Mouse (Mus musculus) neural tube, embryonic 15.5 days (tissue): ENCODE results near the gene Lrrc47. TPM values are rescaled to one million over a fixed set of nuclear protein-coding genes. Genes with fewer than 3 reads are reported as not detected.

Source experiments
- ATAC-seq: fragments of 200-750 bp; cut with Nextera tagmentation; 2 replicates; pipeline ENCODE4 v1.8.0; 2017; ENCODE audit warnings: mild to moderate bottlenecking, moderate TSS enrichment, moderate library complexity; ENCODE audit not compliant: low FRiP score
- H3K27ac ChIP-seq: fragments of 300-500 bp; sonication (generic); replicated peaks from 2 replicates; pipeline ENCODE4 v1.5.1; 2015; ENCODE audit warnings: mild to moderate bottlenecking, inconsistent platforms
- H3K27me3 ChIP-seq: fragments of 300-500 bp; sonication (generic); replicated peaks from 2 replicates; pipeline ENCODE4 v1.6.1; 2015; ENCODE audit warnings: inconsistent platforms
- H3K36me3 ChIP-seq: fragments of 300-500 bp; sonication (generic); 2 replicates; pipeline ENCODE4 v1.6.1; 2015; ENCODE audit warnings: inconsistent platforms
- H3K4me1 ChIP-seq: fragments of 300-500 bp; sonication (generic); 2 replicates; pipeline ENCODE4 v1.6.1; 2015; ENCODE audit warnings: inconsistent platforms
- H3K4me2 ChIP-seq: fragments of 300-500 bp; sonication (generic); 2 replicates; pipeline ENCODE4 v1.6.1; 2015; ENCODE audit warnings: inconsistent platforms, mild to moderate bottlenecking, moderate library complexity
- H3K4me3 ChIP-seq: fragments of 300-500 bp; sonication (generic); replicated peaks from 2 replicates; pipeline ENCODE4 v1.5.1; 2015; ENCODE audit warnings: mild to moderate bottlenecking, inconsistent platforms
- H3K9ac ChIP-seq: fragments of 300-500 bp; sonication (generic); replicated peaks from 2 replicates; pipeline ENCODE4 v1.6.1; 2015; ENCODE audit warnings: mild to moderate bottlenecking, inconsistent platforms
- H3K9me3 ChIP-seq: fragments of 300-500 bp; sonication (generic); replicated peaks from 2 replicates; pipeline ENCODE4 v1.6.1; 2016; ENCODE audit warnings: inconsistent platforms
- WGBS: fragments of 180-500 bp; shearing (Covaris S2); methylation state at CpG from one replicate; pipeline ENCODE4 v1.1.7; 2015; ENCODE audit warnings: mixed read lengths; 5-methylcytosine and 5-hydroxymethylcytosine counted together
- polyA plus RNA-seq: library from polyadenylated mRNA; unstranded; fragments of >200 nt; fragmentation: Nextera tagmentation; extraction: Ambion mirVana; gene quantifications from 2 replicates; pipeline ENCODE4 v1.2.1, GENCODE M21; 2015

Lrrc47 gene
- polyA plus RNA-seq = 19.2 and 20.5 TPM in 2 replicates

DNA sequence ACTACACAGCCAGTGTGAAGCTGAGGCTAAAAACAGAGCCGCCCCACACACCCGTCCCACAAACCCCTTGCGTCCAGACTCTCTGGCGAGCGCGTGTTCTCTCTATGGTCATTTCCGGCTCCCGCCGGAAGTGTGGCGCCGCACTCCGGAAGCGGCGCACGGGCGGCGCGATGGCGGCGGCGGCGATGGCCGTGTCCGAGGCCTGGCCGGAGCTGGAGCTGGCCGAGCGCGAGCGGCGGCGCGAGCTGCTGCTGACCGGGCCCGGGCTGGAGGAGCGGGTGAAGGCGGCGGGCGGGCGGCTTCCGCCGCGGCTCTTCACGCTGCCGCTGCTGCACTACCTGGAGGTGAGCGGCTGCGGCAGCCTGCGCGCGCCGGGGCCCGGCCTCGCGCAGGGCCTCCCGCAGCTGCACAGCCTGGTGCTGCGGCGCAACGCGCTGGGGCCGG lies at the start of gene Lrrc47:
Gene Lrrc47 (plus strand): TSS at position 86 of the 444 bp plus-strand sequence.
- Histone ChIP-seq H3K27ac (peak within 1 kb of the TSS; percentile 67), H3K27me3 (no peaks in the 10 kb centered on the region), H3K36me3 (peaks cover 28% of the 10 kb centered on the region), H3K4me1 (peaks cover 28% of the 10 kb centered on the region), H3K4me3 (peak within 1 kb of the TSS; percentile 71), H3K4me2 (peak within 1 kb of the TSS; percentile 97), H3K9me3 (no peaks in the 10 kb centered on the region), H3K9ac (peak within 1 kb of the TSS; percentile 78)
- under 1% methylated on average over 50 of the region's 59 CpGs for WGBS
- peak; percentile 94 for ATAC-seq

DNA sequence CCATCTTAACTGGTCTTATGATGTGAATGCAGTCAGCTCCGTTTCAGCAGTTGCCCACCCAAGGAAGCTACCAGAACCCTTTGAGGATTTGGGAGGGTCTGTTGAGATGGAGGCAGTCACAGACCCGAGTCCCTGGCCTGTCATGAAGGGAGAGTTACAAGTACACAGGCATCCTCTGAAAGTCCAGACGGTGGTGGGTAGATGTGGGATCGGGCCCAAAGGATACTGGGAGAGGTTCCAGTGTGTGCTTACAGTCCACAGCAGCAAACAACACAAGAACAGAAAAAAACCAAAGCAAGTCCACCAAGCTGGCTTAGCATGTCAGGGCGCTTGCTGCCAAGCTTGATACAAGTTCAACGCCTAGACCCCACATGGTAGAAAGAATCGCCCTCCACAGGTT lies 48.9 kb upstream of the Lrrc47 start:
- Histone ChIP-seq H3K27me3 (no peaks in the 10 kb centered on the region), H3K27ac (no peak overlapping the region), H3K4me1 (peaks cover 14% of the 10 kb centered on the region), H3K4me2 (no peak overlapping the region), H3K9me3 (no peaks in the 10 kb centered on the region), H3K9ac (no peak overlapping the region), H3K36me3 (peaks cover 68% of the 10 kb centered on the region), H3K4me3 (no peak overlapping the region)
- no peak for ATAC-seq
- 85% methylated on average over 7 of the region's 7 CpGs for WGBS

DNA sequence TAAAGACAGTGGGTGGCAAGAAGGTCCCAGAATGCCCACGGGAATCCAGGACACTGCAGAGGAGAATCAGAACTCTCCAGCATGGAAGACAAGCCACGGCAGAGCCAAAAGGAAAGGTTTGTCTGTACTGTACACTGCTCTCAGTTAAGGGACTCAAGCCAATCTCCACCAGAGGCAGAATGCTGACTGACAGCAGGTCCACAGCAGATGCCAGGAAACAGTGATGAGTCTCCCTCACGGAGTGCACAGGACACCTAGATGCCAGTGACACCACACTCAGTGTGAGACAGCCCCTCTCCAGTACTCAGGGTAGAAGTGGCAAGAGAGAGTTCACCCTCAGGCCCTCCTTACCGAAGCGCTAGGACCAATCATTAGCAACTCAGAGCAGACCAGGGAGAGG lies 44.9 kb upstream of the Lrrc47 start:
- Histone ChIP-seq H3K9me3 (no peaks in the 10 kb centered on the region), H3K27me3 (no peaks in the 10 kb centered on the region), H3K4me2 (no peak overlapping the region), H3K4me1 (no peaks in the 10 kb centered on the region), H3K36me3 (peaks cover 81% of the 10 kb centered on the region), H3K9ac (no peak overlapping the region), H3K27ac (no peak overlapping the region), H3K4me3 (no peak overlapping the region)
- ATAC-seq = no peak
- WGBS = 91% methylated on average over 5 of the region's 5 CpGs

DNA sequence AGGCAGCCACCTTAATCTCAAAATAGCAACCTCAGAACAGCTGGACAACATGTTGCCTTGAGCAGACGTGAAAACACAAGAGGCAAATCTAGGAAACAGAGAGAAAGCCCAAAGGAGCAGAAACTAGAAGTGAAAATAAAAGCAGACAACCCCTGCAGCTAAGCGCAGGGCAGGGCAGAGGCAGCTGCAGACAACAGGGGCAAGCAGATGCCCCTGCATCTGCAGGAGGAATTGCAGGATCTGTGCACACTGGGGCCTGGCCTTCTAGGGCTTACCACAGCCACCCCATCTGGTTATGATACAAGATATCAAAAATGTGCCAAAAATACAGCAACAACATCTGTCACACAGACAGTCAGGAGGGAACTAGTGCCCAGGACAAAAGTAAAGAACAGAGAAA lies 44.0 kb upstream of the Lrrc47 start:
- H3K36me3 ChIP-seq = peaks cover 74% of the 10 kb centered on the region
- H3K27me3 ChIP-seq = no peaks in the 10 kb centered on the region
- ATAC-seq = no peak
- H3K4me2 ChIP-seq = no peak overlapping the region
- H3K9ac ChIP-seq = no peak overlapping the region
- H3K27ac ChIP-seq = no peak overlapping the region
- no peaks in the 10 kb centered on the region for H3K9me3 ChIP-seq
- 0 out of 2 replicates have a peak, but pooled peaks cover 1% of the 10 kb centered on the region for H3K4me1 ChIP-seq
- 87% methylated on average over 2 of the region's 2 CpGs for WGBS
- no peak overlapping the region for H3K4me3 ChIP-seq

DNA sequence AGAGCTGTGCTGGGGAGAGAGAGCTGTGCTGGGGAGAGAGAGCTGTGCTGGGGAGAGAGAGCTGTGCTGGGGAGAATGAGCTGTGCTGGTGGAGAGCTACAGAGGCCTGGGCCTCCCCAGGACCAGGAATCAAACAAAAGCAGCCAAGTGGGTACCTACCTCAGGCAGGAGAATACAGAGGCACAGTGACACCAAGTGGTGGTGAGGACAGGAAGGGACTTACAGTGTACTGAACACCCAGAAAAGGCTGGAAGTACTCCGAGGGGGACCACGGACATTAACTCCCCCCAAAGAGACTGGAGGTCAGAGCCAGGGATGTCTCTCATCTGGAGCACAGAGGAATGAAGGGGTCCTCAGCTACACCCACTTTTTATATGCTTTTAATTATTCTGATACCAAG lies 43.5 kb upstream of the Lrrc47 start:
- Histone ChIP-seq H3K36me3 (peaks cover 69% of the 10 kb centered on the region), H3K27ac (no peak overlapping the region), H3K4me1 (peaks cover 5% of the 10 kb centered on the region), H3K4me3 (no peak overlapping the region), H3K9me3 (no peaks in the 10 kb centered on the region), H3K4me2 (no peak overlapping the region), H3K27me3 (no peaks in the 10 kb centered on the region), H3K9ac (no peak overlapping the region)
- 94% methylated on average over 2 of the region's 2 CpGs for WGBS
- no peak for ATAC-seq

DNA sequence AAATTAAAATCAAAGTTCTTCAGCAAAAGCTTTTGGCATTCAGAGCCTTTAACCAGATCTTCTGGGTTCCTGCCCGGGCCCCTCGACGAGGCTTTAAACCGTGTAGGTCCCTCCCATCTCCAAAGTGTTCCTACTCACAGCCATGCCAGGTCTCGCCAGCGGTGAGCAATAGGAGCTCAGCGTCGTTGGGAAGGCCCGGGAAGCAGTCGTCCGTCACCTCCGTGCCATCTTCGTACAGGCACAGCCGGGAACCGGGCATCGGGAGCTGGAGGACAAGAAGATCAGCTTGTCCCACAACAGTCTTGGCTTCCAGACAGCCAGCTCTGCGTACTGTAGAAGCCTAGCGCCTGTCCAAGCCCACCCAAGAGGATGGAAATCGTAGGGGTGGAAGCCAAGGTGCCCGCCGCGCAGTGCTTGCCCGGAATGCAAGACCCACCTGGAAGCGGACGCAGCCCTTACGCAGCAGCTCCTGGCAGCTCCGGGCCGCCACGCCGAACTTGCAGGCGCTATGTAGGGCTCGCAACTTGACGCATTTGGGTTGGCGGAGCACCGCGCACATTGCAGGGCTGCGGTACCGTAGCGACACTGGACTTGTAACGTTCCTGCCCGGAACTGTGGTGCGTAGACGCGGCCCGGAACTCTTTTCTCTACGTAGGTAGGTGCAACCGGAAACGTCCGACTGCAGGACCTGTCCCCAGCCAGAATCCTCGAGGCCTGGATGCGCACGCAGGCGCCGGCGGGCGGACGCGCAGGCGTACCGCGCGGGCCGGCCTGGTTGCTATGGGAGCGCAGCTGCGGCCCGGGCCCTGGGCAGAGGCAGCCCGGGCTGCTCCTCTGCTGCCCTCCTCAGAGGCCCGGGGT lies 36.9 kb upstream of the Lrrc47 start, which contains the start of the genes Dffb and Cep104:
Gene Dffb (minus strand): TSS at position 696 of the 861 bp plus-strand sequence.
Gene Cep104 (plus strand): TSS at position 764 of the 861 bp plus-strand sequence.
- Histone ChIP-seq H3K9ac (peak within 1 kb of the TSS; percentile 89), H3K4me2 (peak within 1 kb of the TSS; percentile 93), H3K4me3 (peak within 1 kb of the TSS; percentile 88), H3K9me3 (no peaks in the 10 kb centered on the region), H3K27me3 (no peaks in the 10 kb centered on the region), H3K27ac (peak within 1 kb of the TSS; percentile 78), H3K36me3 (peaks cover 31% of the 10 kb centered on the region), H3K4me1 (peaks cover 46% of the 10 kb centered on the region)
- 1% methylated on average over 63 of the region's 68 CpGs for WGBS
- peak; percentile 97 for ATAC-seq

DNA sequence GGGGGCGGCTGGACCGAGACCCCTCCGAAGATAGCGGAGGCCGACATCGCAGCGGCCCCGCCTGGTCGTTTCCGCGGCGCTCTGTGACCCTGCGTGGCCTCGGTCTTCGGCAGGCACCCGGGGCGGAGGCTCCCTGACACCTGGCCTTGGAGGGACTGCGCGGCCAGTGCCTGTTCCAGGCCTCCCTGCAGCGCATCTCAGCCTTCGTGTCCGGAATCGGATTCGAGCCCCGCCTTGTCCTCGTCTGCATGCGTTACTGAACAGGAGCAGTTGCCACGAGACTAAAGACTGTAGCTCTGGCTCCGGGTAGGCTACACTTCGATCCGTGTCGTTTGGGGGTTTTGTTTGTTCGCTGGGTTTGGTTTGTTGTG lies 36.3 kb upstream of the Lrrc47 start:
- Histone ChIP-seq H3K27ac (peak overlapping the region; percentile 76), H3K4me3 (peak overlapping the region; percentile 88), H3K9ac (peak overlapping the region; percentile 84), H3K4me1 (peaks cover 46% of the 10 kb centered on the region), H3K9me3 (no peaks in the 10 kb centered on the region), H3K36me3 (peaks cover 31% of the 10 kb centered on the region), H3K27me3 (no peaks in the 10 kb centered on the region), H3K4me2 (peak overlapping the region; percentile 93)
- WGBS = under 1% methylated on average over 33 of the region's 33 CpGs
- peak; percentile 60; the same call in 1 of the 2 replicates for ATAC-seq

DNA sequence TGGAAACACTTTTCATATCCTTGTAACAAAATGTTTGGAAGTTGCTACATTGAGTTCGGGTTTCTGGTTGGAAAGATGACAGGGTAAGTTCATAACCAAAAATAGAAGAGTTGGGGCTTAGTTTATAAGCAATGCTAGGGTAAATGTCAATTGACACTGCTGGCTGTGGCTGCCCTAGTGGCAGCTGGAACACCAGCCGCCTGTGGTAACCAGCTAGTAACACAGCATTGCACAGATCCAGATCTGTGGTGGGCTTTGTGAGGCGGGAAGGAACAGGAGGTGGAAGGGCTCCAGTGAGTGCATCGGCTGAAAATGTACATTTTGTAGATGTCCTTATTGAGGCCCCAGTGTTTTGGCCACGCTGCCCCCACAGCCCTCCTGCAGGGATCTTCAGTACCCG lies 35.8 kb upstream of the Lrrc47 start:
- Histone ChIP-seq H3K36me3 (peaks cover 31% of the 10 kb centered on the region), H3K9me3 (no peaks in the 10 kb centered on the region), H3K27me3 (no peaks in the 10 kb centered on the region), H3K4me2 (peak overlapping the region; percentile 93), H3K4me1 (peaks cover 46% of the 10 kb centered on the region), H3K9ac (peak overlapping the region; percentile 84), H3K27ac (no peak overlapping the region), H3K4me3 (peak overlapping the region; percentile 88)
- 36% methylated on average over 6 of the region's 6 CpGs for WGBS
- no peak for ATAC-seq

DNA sequence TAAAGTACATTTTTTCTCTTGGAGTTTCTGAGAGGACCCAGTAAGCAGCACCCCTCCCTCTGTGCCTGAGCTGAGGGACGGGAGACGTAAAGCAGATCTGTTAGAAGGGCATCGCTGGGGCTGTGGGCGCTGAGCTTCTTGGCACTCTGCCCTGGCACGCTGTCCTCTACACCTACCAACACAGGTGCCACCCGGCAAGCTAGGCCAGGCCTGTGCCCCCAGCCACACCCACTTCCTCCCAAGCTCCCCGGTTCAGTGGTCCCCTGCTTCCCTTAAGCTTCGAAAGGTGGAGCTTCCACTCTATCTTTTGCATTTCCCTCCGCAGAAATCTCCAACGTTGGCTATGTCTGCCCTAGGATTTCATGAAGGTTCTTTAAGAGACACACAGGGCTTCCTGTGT lies 32.3 kb upstream of the Lrrc47 start:
- Histone ChIP-seq H3K9ac (no peak overlapping the region), H3K27me3 (no peaks in the 10 kb centered on the region), H3K4me1 (peaks cover 29% of the 10 kb centered on the region), H3K4me2 (no peak overlapping the region), H3K4me3 (no peak overlapping the region), H3K27ac (no peak overlapping the region), H3K36me3 (peaks cover 52% of the 10 kb centered on the region), H3K9me3 (no peaks in the 10 kb centered on the region)
- ATAC-seq = no peak
- WGBS = 94% methylated on average over 10 of the region's 10 CpGs

DNA sequence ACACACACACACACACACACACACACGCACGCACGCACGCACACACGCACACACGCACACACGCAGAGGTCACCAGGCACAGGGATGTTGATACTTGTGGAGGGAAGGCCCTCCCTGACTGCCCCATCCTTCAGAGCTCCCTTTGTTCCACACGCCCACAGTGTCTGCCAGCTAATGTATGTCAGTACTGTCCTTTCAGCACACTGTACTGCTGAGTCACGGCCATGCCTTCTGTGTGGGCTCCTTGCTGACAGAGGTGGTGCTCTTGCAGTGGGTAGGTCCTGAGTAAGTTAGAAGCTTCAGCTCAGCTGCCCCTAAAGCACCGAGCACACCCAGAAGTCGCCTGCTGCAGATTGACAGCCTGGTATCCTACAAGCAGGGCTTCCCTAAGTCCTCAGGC lies 31.1 kb upstream of the Lrrc47 start:
- Histone ChIP-seq H3K27me3 (no peaks in the 10 kb centered on the region), H3K4me1 (peaks cover 26% of the 10 kb centered on the region), H3K4me2 (no peak overlapping the region), H3K9ac (no peak overlapping the region), H3K27ac (no peak overlapping the region), H3K36me3 (peaks cover 65% of the 10 kb centered on the region), H3K4me3 (no peak overlapping the region), H3K9me3 (no peaks in the 10 kb centered on the region)
- no peak for ATAC-seq
- 95% methylated on average over 11 of the region's 11 CpGs for WGBS

DNA sequence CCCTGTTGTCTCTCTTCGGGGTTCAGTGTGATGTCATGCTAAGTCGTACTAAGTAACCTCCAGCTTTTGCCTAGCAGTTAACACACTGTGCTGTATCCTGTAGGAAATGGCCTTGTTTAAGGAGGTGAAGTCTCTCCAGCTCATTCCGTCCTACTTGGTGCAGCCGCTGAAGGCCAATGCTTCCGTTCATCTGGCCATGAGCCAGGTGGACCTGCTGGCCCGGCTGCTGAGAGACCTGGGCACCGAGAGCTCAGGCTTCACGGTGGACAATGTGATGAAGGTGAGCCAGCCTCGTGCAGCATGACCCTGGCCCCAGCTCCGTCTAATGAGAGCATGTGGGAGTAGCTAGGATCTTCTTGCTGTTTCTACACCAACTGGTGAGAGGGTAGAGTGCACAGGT lies 18.8 kb upstream of the Lrrc47 start:
- Histone ChIP-seq H3K4me1 (no peaks in the 10 kb centered on the region), H3K36me3 (peaks cover 90% of the 10 kb centered on the region), H3K9me3 (no peaks in the 10 kb centered on the region), H3K4me2 (no peak overlapping the region), H3K27ac (no peak overlapping the region), H3K9ac (no peak overlapping the region), H3K27me3 (no peaks in the 10 kb centered on the region), H3K4me3 (no peak overlapping the region)
- 88% methylated on average over 10 of the region's 10 CpGs for WGBS
- ATAC-seq = no peak

DNA sequence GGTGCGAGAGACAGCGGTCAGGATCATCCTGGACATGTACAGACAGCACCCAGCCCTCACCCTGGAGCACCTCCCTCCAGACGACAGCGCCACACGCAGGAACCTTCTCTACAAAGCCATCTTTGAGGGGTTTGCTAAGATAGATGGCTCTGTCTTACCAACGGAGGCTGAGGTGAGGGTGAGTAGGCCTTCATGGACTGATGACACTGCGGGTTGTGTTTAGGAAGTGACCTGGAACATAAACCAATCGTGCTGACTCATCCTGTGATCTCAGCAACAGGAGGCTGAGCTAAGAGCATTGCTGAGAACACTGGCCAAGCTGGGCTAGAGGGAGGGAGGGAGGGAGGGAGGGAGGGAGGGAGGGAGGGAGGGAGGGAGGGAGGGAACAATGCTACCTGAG lies 18.0 kb upstream of the Lrrc47 start:
- Histone ChIP-seq H3K9ac (no peak overlapping the region), H3K4me1 (no peaks in the 10 kb centered on the region), H3K4me3 (no peak overlapping the region), H3K27me3 (no peaks in the 10 kb centered on the region), H3K4me2 (no peak overlapping the region), H3K9me3 (no peaks in the 10 kb centered on the region), H3K36me3 (peaks cover 90% of the 10 kb centered on the region), H3K27ac (no peak overlapping the region)
- no peak for ATAC-seq
- WGBS = 94% methylated on average over 8 of the region's 8 CpGs
